Mouse (Mus musculus) midbrain, embryonic 14.5 days (tissue): ENCODE measurements around the gene Gm13277. TPM values are rescaled to one million over a fixed set of nuclear protein-coding genes. Genes with fewer than 3 reads are reported as not detected.
A peak's percentile ranks its signal among the peaks of the same experiment; 100 is the strongest.
"Not testable (repeated sequence)": the region's sequence is repeated elsewhere in the genome, so short reads cannot be mapped to it uniquely, and the experiment has no call there.

Experiments used
- ATAC-seq: fragments of 200-750 bp; cut with Nextera tagmentation; 2 replicates; pipeline ENCODE4 v1.8.0; 2017; ENCODE audit warnings: moderate number of reproducible peaks, moderate library complexity; ENCODE audit not compliant: low FRiP score, low TSS enrichment
- DNase-seq: peaks from one replicate; pipeline ENCODE4 v3.0.0-alpha.2; 2015
- H3K27ac ChIP-seq: fragments of 300-500 bp; sonication (generic); replicated peaks from 2 replicates; pipeline ENCODE4 v1.5.1; 2014; ENCODE audit warnings: mild to moderate bottlenecking, low read depth, low read length, moderate library complexity
- H3K27me3 ChIP-seq: fragments of 300-500 bp; sonication (generic); 2 replicates; pipeline ENCODE4 v1.6.1; 2014; ENCODE audit warnings: low read length, control low read depth, mixed read lengths; ENCODE audit not compliant: control insufficient read depth, insufficient read depth
- H3K36me3 ChIP-seq: fragments of 300-500 bp; sonication (generic); 2 replicates; pipeline ENCODE4 v1.6.1; 2014; ENCODE audit warnings: low read length, control low read depth; ENCODE audit not compliant: control insufficient read depth, insufficient read depth
- H3K4me1 ChIP-seq: fragments of 300-500 bp; sonication (generic); 2 replicates; pipeline ENCODE4 v1.6.1; 2014; ENCODE audit warnings: mild to moderate bottlenecking, antibody characterized with exemption, low read length, control low read depth; ENCODE audit not compliant: control insufficient read depth, insufficient read depth
- H3K4me2 ChIP-seq: fragments of 300-500 bp; sonication (generic); 2 replicates; pipeline ENCODE4 v1.6.1; 2014; ENCODE audit warnings: mild to moderate bottlenecking, low read length, moderate library complexity
- H3K4me3 ChIP-seq: fragments of 300-500 bp; sonication (generic); replicated peaks from 2 replicates; pipeline ENCODE4 v1.5.1; 2014; ENCODE audit warnings: low read depth, low read length
- H3K9ac ChIP-seq: fragments of 300-500 bp; sonication (generic); replicated peaks from 2 replicates; pipeline ENCODE4 v1.6.1; 2014; ENCODE audit warnings: mild to moderate bottlenecking, low read length, moderate library complexity
- H3K9me3 ChIP-seq: fragments of 300-500 bp; sonication (generic); 2 replicates; pipeline ENCODE4 v1.6.1; 2016; ENCODE audit warnings: low read length, control low read depth, mixed read lengths; ENCODE audit not compliant: control insufficient read depth
- WGBS: fragments of 180-500 bp; shearing (Covaris S2); extraction: QIAGEN DNeasy Blood & Tissue Kit; methylation state at CpG from one replicate; pipeline ENCODE4 v1.1.7; 2014; 5-methylcytosine and 5-hydroxymethylcytosine counted together
- polyA plus RNA-seq: library from polyadenylated mRNA; unstranded; fragments of >200 nt; fragmentation: Nextera tagmentation; extraction: Ambion mirVana; gene quantifications from 2 replicates; pipeline ENCODE4 v1.2.1, GENCODE M21; 2014

Gm13277 gene
- not detected in 2 replicates for polyA plus RNA-seq

GRCm38 (mm10) chr4:88788402-88788801, at the start of gene Gm13277:
Gene Gm13277, plus strand, starts transcription at chr4:88788632.
- H3K27ac ChIP-seq, DNase-seq, H3K4me1 ChIP-seq, H3K9ac ChIP-seq, H3K9me3 ChIP-seq, ATAC-seq, H3K27me3 ChIP-seq, H3K4me3 ChIP-seq, H3K4me2 ChIP-seq, H3K36me3 ChIP-seq: not testable (repeated sequence)
- WGBS, result 0% methylated on average over 4 of the region's 28 CpGs

GRCm38 (mm10) chr4:88739036-88739435, 49.4 kb upstream of the Gm13277 start:
- ATAC-seq, result no peak
- no peak overlapping the region for H3K4me2 ChIP-seq
- no peaks in the 10 kb centered on the region for H3K9me3 ChIP-seq
- 91% methylated on average over 6 of the region's 6 CpGs for WGBS
- H3K4me1 ChIP-seq, result no peaks in the 10 kb centered on the region
- H3K4me3 ChIP-seq, result no peak overlapping the region
- no peak overlapping the region for H3K27ac ChIP-seq
- no peaks in the 10 kb centered on the region for H3K27me3 ChIP-seq
- no peak overlapping the region for H3K9ac ChIP-seq
- no peaks in the 10 kb centered on the region for H3K36me3 ChIP-seq
- no peak for DNase-seq

GRCm38 (mm10) chr4:88741426-88741825, 47.0 kb upstream of the Gm13277 start:
- Histone ChIP-seq H3K4me3 (no peak overlapping the region), H3K27ac (no peak overlapping the region), H3K9me3 (no peaks in the 10 kb centered on the region), H3K36me3 (no peaks in the 10 kb centered on the region), H3K4me1 (no peaks in the 10 kb centered on the region), H3K4me2 (no peak overlapping the region), H3K9ac (no peak overlapping the region), H3K27me3 (no peaks in the 10 kb centered on the region)
- whole genome bisulfite sequencing, result 94% methylated on average over 4 of the region's 4 CpGs
- no peak for ATAC-seq
- no peak for DNase-seq

- Histone ChIP-seq H3K4me2 (no peak overlapping the region), H3K4me3 (no peak overlapping the region), H3K9me3 (no peaks in the 10 kb centered on the region), H3K27me3 (no peaks in the 10 kb centered on the region), H3K9ac (no peak overlapping the region), H3K36me3 (no peaks in the 10 kb centered on the region), H3K27ac (no peak overlapping the region), H3K4me1 (no peaks in the 10 kb centered on the region)
- ATAC-seq (no peak), DNase-seq (peak; percentile 9)
- WGBS, result 80% methylated on average over 7 of the region's 7 CpGs
Observed at GRCm38 (mm10) chr4:88742771-88743371, 45.6 kb upstream of the Gm13277 start.

DNA sequence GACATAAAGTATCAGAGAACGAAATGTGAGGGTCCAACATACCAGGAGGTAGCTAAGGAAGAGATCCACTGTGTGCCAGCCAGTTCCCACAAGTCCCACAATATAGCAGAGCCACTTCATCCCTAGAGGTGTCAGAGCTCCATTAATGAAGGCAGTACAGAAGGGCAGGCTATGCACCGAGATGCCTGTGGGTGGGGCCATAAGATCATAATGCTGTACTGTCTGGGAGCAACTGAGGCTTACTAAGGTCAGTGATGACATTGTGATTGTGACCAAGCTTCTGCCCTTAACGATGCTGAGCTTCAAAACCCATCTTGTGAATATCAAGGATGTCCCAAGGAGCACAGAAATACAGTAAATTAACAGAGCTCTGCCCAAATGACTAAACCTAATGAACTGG, 44.2 kb upstream of the Gm13277 start:
- DNase-seq (no peak), ATAC-seq (no peak)
- 81% methylated on average over 3 of the region's 3 CpGs for WGBS

DNA sequence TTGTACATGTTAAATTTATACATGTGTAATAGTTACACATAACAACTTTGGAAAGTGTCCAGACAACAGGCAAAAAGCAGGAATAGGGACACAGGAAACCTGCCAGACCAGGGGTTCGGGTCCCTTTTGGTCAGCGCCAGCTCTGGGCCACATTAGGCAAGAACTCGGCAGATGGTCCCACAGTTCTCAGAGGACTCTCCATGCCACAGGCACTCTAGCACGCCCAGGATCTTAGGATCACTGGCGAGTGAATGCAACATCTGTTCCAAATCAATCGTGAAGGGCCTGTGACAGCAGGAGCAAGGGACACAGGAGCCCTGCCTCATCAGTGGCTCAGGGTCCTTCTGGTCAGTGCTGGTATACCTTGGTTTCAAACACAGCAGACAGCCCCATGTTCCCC, 38.5 kb upstream of the Gm13277 start:
- DNase-seq, result no peak
- Histone ChIP-seq H3K27me3 (no peaks in the 10 kb centered on the region), H3K4me3 (no peak overlapping the region), H3K27ac (no peak overlapping the region), H3K36me3 (no peaks in the 10 kb centered on the region), H3K4me2 (no peak overlapping the region), H3K9ac (no peak overlapping the region), H3K9me3 (no peaks in the 10 kb centered on the region), H3K4me1 (no peaks in the 10 kb centered on the region)
- ATAC-seq, result no peak
- WGBS, result 66% methylated on average over 6 of the region's 6 CpGs

More for the DNA sequence above, 44.2 kb upstream of the Gm13277 start:
- Histone ChIP-seq H3K4me1 (no peaks in the 10 kb centered on the region), H3K4me3 (no peak overlapping the region), H3K4me2 (no peak overlapping the region), H3K27ac (no peak overlapping the region), H3K36me3 (no peaks in the 10 kb centered on the region), H3K9me3 (no peaks in the 10 kb centered on the region), H3K9ac (no peak overlapping the region), H3K27me3 (no peaks in the 10 kb centered on the region)

DNA sequence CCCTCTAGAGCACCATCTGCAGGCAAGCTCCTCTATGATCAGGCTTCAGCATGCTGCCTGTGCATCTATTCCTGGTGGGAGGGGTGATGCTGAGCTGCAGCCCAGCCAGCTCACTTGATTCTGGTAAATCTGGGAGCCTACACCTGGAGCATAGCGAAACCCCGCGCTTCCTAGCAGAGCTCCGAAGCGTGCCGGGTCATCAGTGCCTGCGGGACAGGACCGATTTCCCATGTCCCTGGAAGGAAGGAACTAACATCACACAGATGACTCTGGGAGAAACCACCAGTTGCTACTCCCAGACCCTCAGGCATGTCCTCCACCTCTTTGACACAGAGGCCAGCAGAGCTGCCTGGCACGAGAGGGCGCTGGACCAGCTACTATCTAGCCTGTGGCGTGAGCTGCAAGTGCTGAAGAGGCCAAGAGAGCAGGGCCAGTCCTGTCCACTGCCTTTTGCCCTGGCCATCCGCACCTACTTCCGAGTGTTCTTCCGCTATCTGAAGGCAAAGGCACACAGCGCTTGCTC, 33.6 kb upstream of the Gm13277 start, which contains the start of gene Gm13271:
Gene Gm13271, plus strand, starts transcription at position 51 of the 523 bp plus-strand sequence.
- H3K27me3 ChIP-seq, H3K4me3 ChIP-seq, H3K27ac ChIP-seq, H3K4me2 ChIP-seq, H3K9ac ChIP-seq, H3K9me3 ChIP-seq, H3K4me1 ChIP-seq, ATAC-seq, DNase-seq, H3K36me3 ChIP-seq: not testable (repeated sequence)
- WGBS, result 73% methylated on average over 15 of the region's 15 CpGs

- not testable (repeated sequence) for DNase-seq, H3K36me3 ChIP-seq, H3K9me3 ChIP-seq, H3K4me1 ChIP-seq, ATAC-seq, H3K27me3 ChIP-seq
- Histone ChIP-seq H3K4me3 (peak overlapping the region; percentile 38), H3K9ac (peak overlapping the region; percentile 49), H3K27ac (peak overlapping the region; percentile 55; the same call in 1 of the 2 replicates), H3K4me2 (peak overlapping the region; percentile 75)
- WGBS, result 12% methylated on average over 28 of the region's 31 CpGs
Observed at GRCm38 (mm10) chr4:88756581-88757513, 31.6 kb upstream of the Gm13277 start.
